Mouse (Mus musculus): ENCODE results near the gene Cox20.
"Not testable (repeated sequence)": the region's sequence is repeated elsewhere in the genome, so short reads cannot be mapped to it uniquely, and the experiment has no call there.

Cox20 gene

GRCm38 (mm10) chr1:178318389-178319184, at the start of gene Cox20:
Gene Cox20 (plus strand): TSS chr1:178319130.
- DNase-seq (ENCODE audit: low spot score in 2 of 2) = peak; percentile 91 to 96

- no peak for DNase-seq (ENCODE audit: low spot score in 2 of 2)
Measured at GRCm38 (mm10) chr1:178270635-178271034, 48.3 kb upstream of the Cox20 start.

- DNase-seq (ENCODE audit: low spot score in 2 of 2) = no peak
Measured at GRCm38 (mm10) chr1:178275174-178275730, 43.7 kb upstream of the Cox20 start.

GRCm38 (mm10) chr1:178275738-178276053, 43.2 kb upstream of the Cox20 start:
- DNase-seq (ENCODE audit: low spot score in 2 of 2) = no peak

- DNase-seq (ENCODE audit: low spot score in 2 of 2) = peak; percentile 45 to 69
Measured at GRCm38 (mm10) chr1:178276054-178276911, 42.6 kb upstream of the Cox20 start.

GRCm38 (mm10) chr1:178283314-178283713, 35.6 kb upstream of the Cox20 start:
- DNase-seq (ENCODE audit: low spot score in 2 of 2) = not testable (repeated sequence)

GRCm38 (mm10) chr1:178283946-178284720, 34.8 kb upstream of the Cox20 start:
- DNase-seq (ENCODE audit: low spot score in 2 of 2) = no peak

- DNase-seq (ENCODE audit: low spot score in 2 of 2) = no peak
Measured at GRCm38 (mm10) chr1:178287601-178288176, 31.2 kb upstream of the Cox20 start.

- no peak for DNase-seq (ENCODE audit: low spot score in 2 of 2)
Measured at GRCm38 (mm10) chr1:178291716-178292115, 27.2 kb upstream of the Cox20 start.

GRCm38 (mm10) chr1:178294051-178294450, 24.9 kb upstream of the Cox20 start:
- DNase-seq (ENCODE audit: low spot score in 2 of 2) = no peak

- not testable (repeated sequence) for DNase-seq (ENCODE audit: low spot score in 2 of 2)
Measured at GRCm38 (mm10) chr1:178301261-178301660, 17.7 kb upstream of the Cox20 start.

GRCm38 (mm10) chr1:178303425-178303824, 15.5 kb upstream of the Cox20 start:
- DNase-seq (ENCODE audit: low spot score in 2 of 2) = peak; percentile 54 to 73

GRCm38 (mm10) chr1:178309487-178309886, 9.4 kb upstream of the Cox20 start:
- DNase-seq (ENCODE audit: low spot score in 2 of 2) = no peak

- no peak for DNase-seq (ENCODE audit: low spot score in 2 of 2)
Measured at GRCm38 (mm10) chr1:178310128-178310527, 8.8 kb upstream of the Cox20 start.

GRCm38 (mm10) chr1:178313039-178313597, 5.8 kb upstream of the Cox20 start:
- no peak for DNase-seq (ENCODE audit: low spot score in 2 of 2)

- no peak for DNase-seq (ENCODE audit: low spot score in 2 of 2)
Measured at GRCm38 (mm10) chr1:178314236-178314635, 4.7 kb upstream of the Cox20 start.

- DNase-seq (ENCODE audit: low spot score in 2 of 2) = no peak
Measured at GRCm38 (mm10) chr1:178317275-178318001, 1.5 kb upstream of the Cox20 start.

- DNase-seq (ENCODE audit: low spot score in 2 of 2) = no peak
Measured at GRCm38 (mm10) chr1:178318002-178318388, 935 bp upstream of the Cox20 start.

- DNase-seq (ENCODE audit: low spot score in 2 of 2) = no peak
Measured at GRCm38 (mm10) chr1:178319295-178320037, 536 bp downstream of the Cox20 start.
